Mouse (Mus musculus): ENCODE data around the gene 1700001C19Rik.

Gene 1700001C19Rik

GRCm38 (mm10) chr17:47373991-47374390 lies 63.2 kb downstream of the 1700001C19Rik start:
- DNase-seq (ENCODE audit: low spot score in 2 of 2), result no peak

- peak; percentile 34 to 71 for DNase-seq (ENCODE audit: low spot score in 2 of 2)
These were observed 65.7 kb downstream of the 1700001C19Rik start for GRCm38 (mm10) chr17:47371451-47371850.

DNA sequence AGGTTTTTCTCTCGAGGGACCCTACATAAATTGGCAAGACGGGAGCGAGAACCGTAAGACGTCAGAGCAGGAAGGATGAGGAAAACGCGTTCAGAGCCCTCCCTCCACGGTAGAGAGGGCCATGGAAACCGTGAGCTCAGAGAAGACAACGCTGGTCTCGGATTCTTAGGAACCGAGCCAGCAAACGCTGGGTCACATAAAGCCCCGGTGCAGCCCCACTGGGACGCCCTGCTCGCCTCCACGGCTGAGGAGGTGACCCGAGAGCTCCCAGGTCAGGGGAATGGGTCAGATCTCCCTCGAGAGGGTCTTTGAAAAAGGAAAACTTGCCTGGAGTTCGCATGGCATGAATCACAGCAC lies 68.1 kb downstream of the 1700001C19Rik start:
- DNase-seq (ENCODE audit: low spot score in 2 of 2), result no peak

GRCm38 (mm10) chr17:47368401-47369086 lies 68.6 kb downstream of the 1700001C19Rik start, which contains the start of gene Mrps10:
Mrps10 (plus strand) TSS chr17:47368887.
- peak; percentile 76 to 82 for DNase-seq (ENCODE audit: low spot score in 2 of 2)

All from urinary bladder, postnatal 4 days (tissue).